Mouse (Mus musculus): Measurements from ENCODE around the gene Fbxl8. TPM values are rescaled to one million over a fixed set of nuclear protein-coding genes. Genes with fewer than 3 reads are reported as not detected.

The Fbxl8 gene
- total and polyA plus RNA-seq, 3 experiments: 1.8 to 3.6 (median 2.5) TPM

DNA sequence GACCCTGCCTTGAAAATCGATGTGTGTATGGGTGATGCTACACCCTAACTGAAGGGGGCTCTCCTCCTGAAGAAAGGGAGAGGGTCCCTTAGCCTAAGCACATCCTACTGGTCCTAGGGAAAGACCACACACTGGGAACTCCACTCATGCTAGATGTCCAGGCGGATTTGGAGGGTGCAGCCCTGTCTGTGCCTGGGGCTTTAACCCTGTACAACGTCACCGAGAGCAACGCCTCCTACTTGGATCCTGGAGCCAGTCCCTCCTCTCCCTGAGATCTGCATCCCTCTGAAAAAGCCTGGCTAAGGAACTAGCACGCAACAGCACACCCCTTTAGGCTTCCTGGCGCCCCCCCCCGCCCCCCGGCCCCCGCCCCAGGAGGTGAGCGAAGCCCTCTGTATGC is 10.9 kb downstream of the Fbxl8 start:
- DNase-seq: no peak
- H3K36me3 ChIP-seq (ENCODE audit: control insufficient read depth, insufficient read depth, low read length): no peaks in the 10 kb centered on the region
- TF ChIP-seq POLR2A (IDR thresholded peaks at IDR 0.05; ENCODE audit: insufficient read depth, low read depth, low read length) (no peak), CTCF (IDR thresholded peaks at IDR 0.05) (no peak), EP300 (IDR thresholded peaks at IDR 0.05; ENCODE audit: insufficient read depth, low read depth, low read length) (no peak)
- H3K4me1 ChIP-seq (ENCODE audit: control insufficient read depth, insufficient read depth, low read length): peaks cover 2% of the 10 kb centered on the region; the same call in 1 of the 2 replicates
- intact Hi-C loops (cut with DNase I): no loop called here
- H3K27ac ChIP-seq: no peak overlapping the region
- H3K79me2 ChIP-seq (replicated peaks; ENCODE audit: control insufficient read depth, insufficient read depth, low read length): no peaks in the 10 kb centered on the region
- H3K4me3 ChIP-seq: no peak overlapping the region
- no peak overlapping the region for H3K9ac ChIP-seq (ENCODE audit: low read depth, low read length)
- no peaks in the 10 kb centered on the region for H3K27me3 ChIP-seq (ENCODE audit: control insufficient read depth, insufficient read depth, low read length)
- 11% methylated on average over 11 of the region's 11 CpGs for WGBS

DNA sequence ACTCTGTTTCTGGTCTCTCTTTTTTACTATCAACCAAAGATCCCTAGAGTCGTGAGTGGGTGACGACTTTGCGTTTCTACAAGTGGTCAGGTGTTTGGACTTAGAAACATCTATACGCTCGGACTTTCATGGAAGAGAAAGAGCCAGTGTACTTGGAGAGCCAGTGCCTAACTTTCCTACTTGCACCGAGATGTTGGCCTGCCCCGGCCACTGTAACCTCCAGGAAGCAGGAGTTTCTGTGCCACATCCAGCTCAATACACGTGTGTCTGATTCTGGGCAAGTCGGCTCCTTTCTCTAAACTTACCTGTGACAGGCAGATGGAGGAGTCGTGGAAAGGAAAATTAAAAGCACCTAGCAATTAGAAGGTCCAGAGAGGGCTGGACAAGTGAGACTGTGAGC is 11.4 kb downstream of the Fbxl8 start, which contains the start of gene Nol3:
Nol3 (plus strand) TSS at position 301 of the 400 bp plus-strand sequence.
- Histone ChIP-seq H3K36me3 (ENCODE audit: control insufficient read depth, insufficient read depth, low read length) (no peaks in the 10 kb centered on the region), H3K27me3 (ENCODE audit: control insufficient read depth, insufficient read depth, low read length) (no peaks in the 10 kb centered on the region), H3K4me1 (ENCODE audit: control insufficient read depth, insufficient read depth, low read length) (peaks cover 2% of the 10 kb centered on the region; the same call in 1 of the 2 replicates), H3K9ac (ENCODE audit: low read depth, low read length) (peak within 1 kb of the TSS; percentile 17), H3K79me2 (replicated peaks; ENCODE audit: control insufficient read depth, insufficient read depth, low read length) (no peaks in the 10 kb centered on the region), H3K4me3 (peak within 1 kb of the TSS; percentile 43), H3K27ac (peak within 1 kb of the TSS; percentile 52)
- no peak for DNase-seq
- 9% methylated on average over 10 of the region's 10 CpGs for WGBS
- intact Hi-C loops (cut with DNase I): no loop called here
- TF ChIP-seq CTCF (IDR thresholded peaks at IDR 0.05) (no peak), EP300 (IDR thresholded peaks at IDR 0.05; ENCODE audit: insufficient read depth, low read depth, low read length) (no peak), POLR2A (IDR thresholded peaks at IDR 0.05; ENCODE audit: insufficient read depth, low read depth, low read length) (no peak)

DNA sequence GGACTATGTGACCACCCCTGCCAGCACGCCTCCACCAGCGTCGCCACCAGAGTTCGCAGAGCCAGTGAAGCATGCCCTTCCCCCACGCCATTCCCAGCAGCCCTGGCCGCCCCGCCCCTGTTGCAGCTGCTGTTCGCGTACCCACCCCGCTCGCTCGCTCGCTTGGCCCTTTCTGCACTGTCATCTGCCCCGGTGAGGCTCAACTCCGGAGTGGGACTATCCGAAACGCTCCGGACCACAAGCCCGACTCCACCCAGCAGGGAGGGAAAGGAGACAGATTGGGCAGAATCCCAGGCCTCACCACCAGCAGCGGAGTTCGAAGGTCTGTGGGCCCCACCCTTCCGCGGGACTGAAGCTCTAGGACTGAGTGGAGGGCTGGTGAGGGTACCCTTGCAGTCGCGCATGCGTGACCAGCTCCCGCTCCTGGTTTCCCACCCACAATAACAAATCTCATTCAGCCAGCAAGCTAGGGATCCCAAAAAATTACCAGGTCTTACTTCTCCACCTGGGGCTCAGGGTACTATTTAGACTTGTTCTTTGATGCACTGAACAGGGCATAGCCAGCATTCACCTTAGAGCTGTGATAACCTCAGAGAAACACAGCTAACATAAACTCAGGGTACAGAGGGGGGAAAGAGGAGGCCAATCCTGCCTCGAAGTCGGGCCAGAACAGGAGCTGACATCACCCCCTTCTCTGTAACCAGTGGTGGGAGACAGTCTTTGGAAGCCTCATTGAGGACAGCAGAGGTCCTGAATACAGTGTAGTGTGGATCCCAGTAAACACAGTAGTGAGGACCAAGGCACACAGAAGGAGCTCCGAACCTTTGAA is 12.1 kb downstream of the Fbxl8 start:
- intact Hi-C loops (cut with DNase I): no loop called here
- 7% methylated on average over 30 of the region's 30 CpGs for WGBS
- peak; percentile 70 to 72 for DNase-seq

DNA sequence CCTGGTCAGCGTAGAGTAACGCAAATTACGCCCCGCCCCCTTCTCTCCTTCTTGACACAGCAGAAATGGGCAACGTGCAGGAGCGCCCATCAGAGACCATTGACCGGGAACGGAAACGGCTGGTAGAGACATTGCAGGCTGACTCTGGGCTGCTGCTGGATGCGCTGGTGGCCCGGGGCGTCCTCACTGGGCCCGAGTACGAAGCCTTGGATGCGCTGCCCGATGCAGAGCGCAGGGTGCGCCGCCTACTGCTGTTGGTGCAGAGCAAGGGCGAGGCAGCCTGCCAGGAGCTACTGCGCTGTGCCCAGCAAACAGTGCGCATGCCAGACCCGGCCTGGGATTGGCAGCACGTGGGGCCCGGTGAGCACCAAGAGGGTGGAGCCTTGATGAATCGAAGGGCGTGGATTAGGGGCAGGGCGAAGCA is 14.5 kb downstream of the Fbxl8 start:
- DNase-seq: peak; percentile 80 to 88
- intact Hi-C loops (cut with DNase I): no loop called here
- 5% methylated on average over 28 of the region's 28 CpGs for WGBS
- Histone ChIP-seq H3K79me2 (replicated peaks; ENCODE audit: control insufficient read depth, insufficient read depth, low read length) (no peaks in the 10 kb centered on the region), H3K9ac (ENCODE audit: low read depth, low read length) (no peak overlapping the region), H3K4me3 (peak overlapping the region; percentile 16; the same call in 1 of the 2 replicates), H3K27ac (peak overlapping the region; percentile 52; the same call in 1 of the 2 replicates), H3K36me3 (ENCODE audit: control insufficient read depth, insufficient read depth, low read length) (no peaks in the 10 kb centered on the region), H3K27me3 (ENCODE audit: control insufficient read depth, insufficient read depth, low read length) (no peaks in the 10 kb centered on the region), H3K4me1 (ENCODE audit: control insufficient read depth, insufficient read depth, low read length) (peaks cover 2% of the 10 kb centered on the region; the same call in 1 of the 2 replicates)
- peak; percentile 52 for TF ChIP-seq CTCF (IDR thresholded peaks at IDR 0.05)
- TF ChIP-seq POLR2A (IDR thresholded peaks at IDR 0.05; ENCODE audit: insufficient read depth, low read depth, low read length): 0 out of 2 replicates have a peak, but pooled peaks have one; percentile 12
- no peak for TF ChIP-seq EP300 (IDR thresholded peaks at IDR 0.05; ENCODE audit: insufficient read depth, low read depth, low read length)

More for the DNA sequence above, 12.1 kb downstream of the Fbxl8 start:
- Histone ChIP-seq H3K9ac (ENCODE audit: low read depth, low read length) (peak overlapping the region; percentile 17), H3K4me3 (peak overlapping the region; percentile 43), H3K79me2 (replicated peaks; ENCODE audit: control insufficient read depth, insufficient read depth, low read length) (no peaks in the 10 kb centered on the region), H3K36me3 (ENCODE audit: control insufficient read depth, insufficient read depth, low read length) (no peaks in the 10 kb centered on the region), H3K27ac (peak overlapping the region; percentile 52), H3K27me3 (ENCODE audit: control insufficient read depth, insufficient read depth, low read length) (no peaks in the 10 kb centered on the region), H3K4me1 (ENCODE audit: control insufficient read depth, insufficient read depth, low read length) (peaks cover 2% of the 10 kb centered on the region; the same call in 1 of the 2 replicates)
- no peak for TF ChIP-seq CTCF (IDR thresholded peaks at IDR 0.05)
- TF ChIP-seq POLR2A (IDR thresholded peaks at IDR 0.05; ENCODE audit: insufficient read depth, low read depth, low read length): peak; percentile 27; the same call in 1 of the 2 replicates

DNA sequence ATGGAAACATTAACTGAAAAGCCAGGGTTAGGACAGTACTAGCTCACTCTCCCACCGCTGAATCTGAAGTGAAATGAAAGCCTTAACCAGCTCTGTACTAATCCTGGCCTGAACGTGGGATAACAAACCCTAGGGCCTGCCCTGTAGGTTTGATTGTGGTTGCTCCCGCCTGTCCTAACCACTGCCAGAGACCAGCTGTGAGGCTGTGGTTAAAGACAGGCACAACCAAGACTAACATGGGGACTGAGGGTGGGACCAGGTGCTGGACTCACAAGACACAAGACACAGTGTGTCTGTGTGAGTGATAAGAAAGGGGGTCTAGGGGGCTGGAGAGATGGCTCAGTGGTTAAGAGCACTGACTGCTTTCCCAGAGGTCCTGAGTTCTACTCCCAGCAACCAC is 16.1 kb downstream of the Fbxl8 start:
- intact Hi-C loops (cut with DNase I): no loop called here
- H3K9ac ChIP-seq (ENCODE audit: low read depth, low read length): no peak overlapping the region
- no peak overlapping the region for H3K27ac ChIP-seq
- DNase-seq: no peak
- no peak overlapping the region for H3K4me3 ChIP-seq
- no peaks in the 10 kb centered on the region for H3K27me3 ChIP-seq (ENCODE audit: control insufficient read depth, insufficient read depth, low read length)
- no peaks in the 10 kb centered on the region for H3K79me2 ChIP-seq (replicated peaks; ENCODE audit: control insufficient read depth, insufficient read depth, low read length)
- no peaks in the 10 kb centered on the region for H3K36me3 ChIP-seq (ENCODE audit: control insufficient read depth, insufficient read depth, low read length)
- no peak for TF ChIP-seq POLR2A (IDR thresholded peaks at IDR 0.05; ENCODE audit: insufficient read depth, low read depth, low read length)
- TF ChIP-seq CTCF (IDR thresholded peaks at IDR 0.05): no peak
- no peaks in the 10 kb centered on the region for H3K4me1 ChIP-seq (ENCODE audit: control insufficient read depth, insufficient read depth, low read length)
- 84% methylated on average over 3 of the region's 3 CpGs for WGBS

DNA sequence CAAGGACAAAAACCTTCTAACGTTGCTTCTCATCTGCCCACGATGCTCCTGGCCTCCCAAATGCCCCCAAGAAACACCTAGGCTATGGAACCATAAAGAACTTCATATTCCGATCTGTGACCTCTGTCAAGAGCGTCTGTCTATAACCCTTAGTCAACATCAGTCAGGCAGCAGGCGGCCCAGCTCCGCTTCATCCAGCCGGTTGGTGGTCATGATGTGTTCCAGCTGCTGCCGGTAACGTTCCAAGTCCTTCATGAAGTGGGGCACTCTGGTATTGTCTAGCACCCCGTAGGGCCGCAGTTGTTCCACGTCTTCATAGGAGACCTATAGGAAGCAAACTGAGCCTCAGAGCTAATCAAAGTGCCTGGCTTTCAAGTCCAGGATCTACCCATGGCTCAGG is 17.4 kb downstream of the Fbxl8 start:
- no peak overlapping the region for H3K9ac ChIP-seq (ENCODE audit: low read depth, low read length)
- no peaks in the 10 kb centered on the region for H3K36me3 ChIP-seq (ENCODE audit: control insufficient read depth, insufficient read depth, low read length)
- H3K27me3 ChIP-seq (ENCODE audit: control insufficient read depth, insufficient read depth, low read length): no peaks in the 10 kb centered on the region
- intact Hi-C loops (cut with DNase I): no loop called here
- TF ChIP-seq POLR2A (IDR thresholded peaks at IDR 0.05; ENCODE audit: insufficient read depth, low read depth, low read length) (no peak), EP300 (IDR thresholded peaks at IDR 0.05; ENCODE audit: insufficient read depth, low read depth, low read length) (no peak), CTCF (IDR thresholded peaks at IDR 0.05) (no peak)
- H3K4me3 ChIP-seq: no peak overlapping the region
- no peaks in the 10 kb centered on the region for H3K79me2 ChIP-seq (replicated peaks; ENCODE audit: control insufficient read depth, insufficient read depth, low read length)
- 89% methylated on average over 12 of the region's 12 CpGs for WGBS
- DNase-seq: no peak
- H3K4me1 ChIP-seq (ENCODE audit: control insufficient read depth, insufficient read depth, low read length): no peaks in the 10 kb centered on the region
- H3K27ac ChIP-seq: no peak overlapping the region
